Comparison of ENCODE assay signal across 10 mouse cellular contexts in genomic region chr10:24447135-24447534, GRCm38 (mm10).
A peak's percentile ranks its signal among the peaks of the same experiment; 100 is the strongest.
DNase-seq lines count a peak whose midpoint lies in the region; ATAC-seq and TF ChIP-seq lines count a peak whose summit lies in the region.
"Had no signal": no experiment of that assay in that cellular context is flagged by ENCODE, and none has a peak within 500 bp of the region (broad histone marks: within the 10 kb centered on the region; RNA-seq: fewer than 3 reads in every experiment).

No protein-coding gene starts in this region.

- WGBS in heart, embryonic 16.5 days, result 41% methylated on average over 6 of the region's 6 CpGs

- H3K4me2 ChIP-seq in heart, embryonic 16.5 days (ENCODE audit: low read depth, low read length), result no peak overlapping the region

- H3K9ac ChIP-seq in heart, embryonic 16.5 days (ENCODE audit: low read length), result no peak overlapping the region

- H3K9me3 ChIP-seq in heart, embryonic 16.5 days (replicated peaks; ENCODE audit: control insufficient read depth, low read length), result 0 out of 2 replicates have a peak, but pooled peaks cover 3% of the 10 kb centered on the region

- no peak overlapping the region for H3K4me3 ChIP-seq in gastrocnemius, adult 2 months
- H3K4me3 ChIP-seq in heart, embryonic 16.5 days (ENCODE audit: low read length), result no peak overlapping the region

- CTCF ChIA-PET in Patski (lab: Charles Lee), result interaction anchor here (0.9 to 3.2 kb wide), 6 partner anchors 9 to 174 kb away, joined by 3 to 20 read pairs (median 5); no protein-coding TSS in a partner anchor

- H3K4me1 ChIP-seq in heart, embryonic 16.5 days (ENCODE audit: control insufficient read depth, insufficient read depth, low read length), result peaks cover 38% of the 10 kb centered on the region

- H3K36me3 ChIP-seq in heart, embryonic 16.5 days (ENCODE audit: control insufficient read depth, insufficient read depth), result no peaks in the 10 kb centered on the region

- intact Hi-C loops in gastrocnemius, adult 2 months (cut with DNase I), result no loop called here
- intact Hi-C loops in gastrocnemius, postnatal 36 days (cut with DNase I), result no loop called here

- no peak for TF ChIP-seq CTCF in gastrocnemius, adult 2 months (IDR thresholded peaks at IDR 0.05)
- no peak for TF ChIP-seq CTCF in Patski (IDR thresholded peaks at IDR 0.05)

- peak overlapping the region; percentile 84 for H3K27ac ChIP-seq in gastrocnemius, adult 2 months
- peak overlapping the region; percentile 78 for H3K27ac ChIP-seq in heart, embryonic 16.5 days (ENCODE audit: low read length)

- peak; percentile 47 for DNase-seq in gastrocnemius, adult 2 months
- no peak for DNase-seq in gastrocnemius, postnatal 36 days
- peak; percentile 85 for DNase-seq in Patski (ENCODE audit: low read depth, low spot score)
- DNase-seq in lung, postnatal 10 days, result peak; percentile 58
- DNase-seq in MN1 (ENCODE audit: low spot score), result no peak
- no peak for DNase-seq in cerebellum, adult 8-10 months
- DNase-seq in frontal cortex, postnatal 10 days (ENCODE audit: low spot score in 2 of 2), result no peak
- DNase-seq: cerebellum, adult 9-10 months had no signal

- in situ Hi-C loops in Patski (cut with MboI; ENCODE audit: low pct_unique_long_range_greater_than_20kb), result no loop called here

- H3K27me3 ChIP-seq in Patski, result no peaks in the 10 kb centered on the region
- no peaks in the 10 kb centered on the region for H3K27me3 ChIP-seq in heart, embryonic 16.5 days (ENCODE audit: control insufficient read depth, insufficient read depth, low read length)

- POLR2A ChIA-PET in Patski (lab: Charles Lee), result no interaction called here

- ATAC-seq in Patski, result peak; percentile 98
- ATAC-seq in heart, embryonic 16.5 days (replicated peaks; ENCODE audit: extremely low read depth, insufficient read depth, low FRiP score), result peak; percentile 43
- ATAC-seq: activated CD4-positive, CD25-positive, alpha-beta regulatory T cell, adult 4 months had no signal

Comparison
In these comparisons a context has a peak if more than half of its experiments do, and no peak if none do; other contexts are left out.
1. DNase-seq: peak in gastrocnemius, adult 2 months (single experiment), Patski (single experiment) and lung, postnatal 10 days (single experiment); none in gastrocnemius, postnatal 36 days (0 of 2), MN1 (single experiment), cerebellum, adult 8-10 months (single experiment) and frontal cortex, postnatal 10 days (0 of 2).